Comparison of ENCODE assay signal across 17 mouse cellular contexts in genomic region chr2:167872507-167872906, GRCm38 (mm10).
"Had no signal": no experiment of that assay in that cellular context is flagged by ENCODE, and none has a peak within 500 bp of the region (broad histone marks: within the 10 kb centered on the region; RNA-seq: fewer than 3 reads in every experiment).

No protein-coding gene starts in this region.

- H3K9ac ChIP-seq: lung, embryonic 14.5 days; midbrain, embryonic 13.5 days; midbrain, embryonic 15.5 days; neural tube, embryonic 13.5 days; neural tube, embryonic 15.5 days had no signal

- ATAC-seq: midbrain, embryonic 13.5 days; midbrain, embryonic 15.5 days had no signal

- H3K36me3 ChIP-seq: midbrain, embryonic 13.5 days; midbrain, embryonic 15.5 days; neural tube, embryonic 13.5 days; neural tube, embryonic 15.5 days had no signal

- H3K27ac ChIP-seq: midbrain, embryonic 13.5 days; midbrain, embryonic 15.5 days; neural tube, embryonic 13.5 days; neural tube, embryonic 15.5 days had no signal

- DNase-seq: lung, adult 18-20 months; lung, embryonic 14.5 days; lung, postnatal 10 days; lung, postnatal 4 days; retina, postnatal 1 day; right cerebral cortex, adult 18-20 months; right cerebral cortex, postnatal 25 days; right cerebral cortex, postnatal 4 days; spleen, adult 18-20 months; thymus, adult 18-20 months; thymus, postnatal 14 days; thymus, postnatal 36 days had no signal

- H3K9me3 ChIP-seq: midbrain, embryonic 13.5 days; midbrain, embryonic 15.5 days; neural tube, embryonic 13.5 days; neural tube, embryonic 15.5 days had no signal

- H3K4me2 ChIP-seq: lung, embryonic 14.5 days; midbrain, embryonic 11.5 days; midbrain, embryonic 13.5 days; midbrain, embryonic 15.5 days; neural tube, embryonic 13.5 days; neural tube, embryonic 15.5 days had no signal

- H3K27me3 ChIP-seq: midbrain, embryonic 13.5 days; midbrain, embryonic 15.5 days; neural tube, embryonic 13.5 days; neural tube, embryonic 15.5 days had no signal

- H3K4me3 ChIP-seq: midbrain, embryonic 13.5 days; midbrain, embryonic 15.5 days; neural tube, embryonic 13.5 days; neural tube, embryonic 15.5 days had no signal

- H3K4me1 ChIP-seq: midbrain, embryonic 13.5 days; midbrain, embryonic 15.5 days; neural tube, embryonic 13.5 days; neural tube, embryonic 15.5 days had no signal
